Mouse (Mus musculus): ENCODE measurements at regions not wholly inside any gene's neighbourhood (a gene's known extent, or its start where the extent isn't known, plus 50 kb on each side); places are given as distances from the start of the nearest gene placed in this dataset.

- no peak for DNase-seq (ENCODE audit: low spot score in 2 of 2)
- Histone ChIP-seq H3K4me3 (no peak overlapping the region), H3K27ac (no peak overlapping the region)
- no peak for TF ChIP-seq CTCF (conservative IDR thresholded peaks at IDR 0.05)
Measured at GRCm38 (mm10) chr5:62545785-62546184, 220.2 kb downstream of the Arap2 start.

GRCm38 (mm10) chr5:62539304-62539703 lies 226.7 kb downstream of the Arap2 start:
- no peak for DNase-seq (ENCODE audit: low spot score in 2 of 2)
- TF ChIP-seq CTCF (conservative IDR thresholded peaks at IDR 0.05): no peak
- Histone ChIP-seq H3K4me3 (no peak overlapping the region), H3K27ac (no peak overlapping the region)

- Histone ChIP-seq H3K4me3 (no peak overlapping the region), H3K27ac (no peak overlapping the region)
- no peak for TF ChIP-seq CTCF (conservative IDR thresholded peaks at IDR 0.05)
- DNase-seq (ENCODE audit: low spot score in 2 of 2): no peak
Measured at GRCm38 (mm10) chr5:62511827-62512226, 254.1 kb downstream of the Arap2 start.

GRCm38 (mm10) chr5:62483521-62483920 lies 282.4 kb downstream of the Arap2 start:
- no peak overlapping the region for H3K27ac ChIP-seq
- no peak for DNase-seq (ENCODE audit: low spot score in 2 of 2)
- no peak overlapping the region for H3K4me3 ChIP-seq
- no peak for TF ChIP-seq CTCF (conservative IDR thresholded peaks at IDR 0.05)

GRCm38 (mm10) chr5:62480967-62481366 lies 285.0 kb downstream of the Arap2 start:
- Histone ChIP-seq H3K4me3 (no peak overlapping the region), H3K27ac (no peak overlapping the region)
- peak; percentile 89 for TF ChIP-seq CTCF (conservative IDR thresholded peaks at IDR 0.05)
- DNase-seq (ENCODE audit: low spot score in 2 of 2): peak; percentile 19 to 40

GRCm38 (mm10) chr5:62473412-62473811 lies 292.5 kb downstream of the Arap2 start:
- no peak for DNase-seq (ENCODE audit: low spot score in 2 of 2)
- Histone ChIP-seq H3K27ac (no peak overlapping the region), H3K4me3 (no peak overlapping the region)
- TF ChIP-seq CTCF (conservative IDR thresholded peaks at IDR 0.05): no peak

- no peak for DNase-seq (ENCODE audit: low spot score in 2 of 2)
- peak; percentile 70 for TF ChIP-seq CTCF (conservative IDR thresholded peaks at IDR 0.05)
Measured at GRCm38 (mm10) chr5:62466802-62467201, 299.2 kb downstream of the Arap2 start.

GRCm38 (mm10) chr5:62462574-62462973 lies 303.4 kb downstream of the Arap2 start:
- Histone ChIP-seq H3K27ac (no peak overlapping the region), H3K4me3 (no peak overlapping the region)
- DNase-seq (ENCODE audit: low spot score in 2 of 2): no peak
- no peak for TF ChIP-seq CTCF (conservative IDR thresholded peaks at IDR 0.05)

More at GRCm38 (mm10) chr5:62466802-62467201, 299.2 kb downstream of the Arap2 start:
- no peak overlapping the region for H3K4me3 ChIP-seq
- no peak overlapping the region for H3K27ac ChIP-seq
